Mouse (Mus musculus) C2C12 (cell line): ENCODE measurements around the gene Irx6. TPM values are rescaled to one million over a fixed set of nuclear protein-coding genes. Genes with fewer than 3 reads are reported as not detected.

Source experiments
- H3K27me3 ChIP-seq: one replicate; pipeline ENCODE4 v1.6.1; 2011; ENCODE audit not compliant: control insufficient read depth, insufficient read depth, insufficient read length
- H3K36me3 ChIP-seq: one replicate; pipeline ENCODE4 v1.6.1; 2011; ENCODE audit not compliant: control insufficient read depth, insufficient read depth
- H3K4me3 ChIP-seq: one replicate; pipeline ENCODE4 v1.5.1; 2011; ENCODE audit warnings: mild to moderate bottlenecking, control low read depth; ENCODE audit not compliant: poor library complexity, insufficient read depth, severe bottlenecking
- H3K79me2 ChIP-seq: one replicate; pipeline ENCODE4 v1.6.1; 2011; ENCODE audit not compliant: control insufficient read depth, insufficient read depth
- H3K79me3 ChIP-seq: one replicate; pipeline ENCODE4 v1.6.1; 2011; ENCODE audit warnings: low read depth, control low read depth
- H3ac ChIP-seq: one replicate; pipeline ENCODE3; 2011; ENCODE audit warnings: low read depth; ENCODE audit not compliant: control insufficient read depth, insufficient read length
- CEBPB ChIP-seq: IDR thresholded peaks from one replicate; pipeline ENCODE4 v1.6.1; 2011; ENCODE audit warnings: low read depth, mild to moderate bottlenecking, control low read depth, moderate library complexity
- CTCF ChIP-seq: IDR thresholded peaks from one replicate; pipeline ENCODE4 v1.5.1; 2011; ENCODE audit not compliant: control insufficient read depth, insufficient read depth, insufficient read length
- FOSL1 ChIP-seq: IDR thresholded peaks from one replicate; pipeline ENCODE4 v1.8.0; 2011; ENCODE audit warnings: mild to moderate bottlenecking, low read length; ENCODE audit not compliant: poor library complexity, insufficient read depth, severe bottlenecking
- MAX ChIP-seq: IDR thresholded peaks from one replicate; pipeline ENCODE4 v1.6.1; 2011; ENCODE audit warnings: mild to moderate bottlenecking, control low read depth
- MYOD1 ChIP-seq: IDR thresholded peaks from one replicate; pipeline ENCODE4 v1.6.1; 2011; ENCODE audit warnings: low read depth; ENCODE audit not compliant: control insufficient read depth, insufficient read length
- MYOG ChIP-seq: IDR thresholded peaks from one replicate; pipeline ENCODE4 v1.6.1; 2011; ENCODE audit not compliant: control insufficient read depth, insufficient read length; ENCODE audit errors: extremely low read depth
- USF1 ChIP-seq: IDR thresholded peaks from one replicate; pipeline ENCODE4 v1.6.1; 2011; ENCODE audit warnings: low read depth, mild to moderate bottlenecking, control low read depth, moderate library complexity
- long read RNA-seq, 2 experiments: library from polyadenylated mRNA; unstranded; transcript quantifications; one replicate each; pipeline ENCODE4 v2.0.0; 2019 to 2020
- polyA plus RNA-seq: library from polyadenylated mRNA; unstranded; fragments of >200 nt; fragmentation: generic; extraction: Trizol; gene quantifications from one replicate; pipeline ENCODE4 v1.2.1, GENCODE M21; 2012; ENCODE audit warnings: missing spikeins

The Irx6 gene
- polyA plus RNA-seq, result not detected
- long read RNA-seq, experiment 1, result 0 reads
- long read RNA-seq, experiment 2, result 0 reads

- peaks cover 29% of the 10 kb centered on the region for H3K27me3 ChIP-seq
- no peak for TF ChIP-seq MYOD1
These were observed at the start of gene Irx6 for GRCm38 (mm10) chr8:92674244-92675128. Irx6 (plus strand) TSS chr8:92674288.

GRCm38 (mm10) chr8:92628711-92629650 is 45.1 kb upstream of the Irx6 start:
- Histone ChIP-seq H3K27me3 (no peaks in the 10 kb centered on the region), H3K4me3 (no peak overlapping the region), H3ac (no peak overlapping the region), H3K36me3 (no peaks in the 10 kb centered on the region), H3K79me2 (no peaks in the 10 kb centered on the region), H3K79me3 (no peaks in the 10 kb centered on the region)
- TF ChIP-seq USF1, result no peak
- no peak for TF ChIP-seq MYOD1

More at GRCm38 (mm10) chr8:92674244-92675128, at the start of gene Irx6:
- Histone ChIP-seq H3K4me3 (no peak within 1 kb of the TSS), H3K79me2 (no peaks in the 10 kb centered on the region), H3K36me3 (no peaks in the 10 kb centered on the region), H3ac (no peak within 1 kb of the TSS), H3K79me3 (no peaks in the 10 kb centered on the region)

- H3K79me2 ChIP-seq, result no peaks in the 10 kb centered on the region
- no peaks in the 10 kb centered on the region for H3K79me3 ChIP-seq
- H3ac ChIP-seq, result no peak overlapping the region
- H3K36me3 ChIP-seq, result no peaks in the 10 kb centered on the region
- TF ChIP-seq CEBPB (no peak), MAX (no peak), CTCF (no peak), MYOD1 (no peak), MYOG (no peak), FOSL1 (no peak), USF1 (no peak)
- no peak overlapping the region for H3K4me3 ChIP-seq
- no peaks in the 10 kb centered on the region for H3K27me3 ChIP-seq
These were observed 40.9 kb upstream of the Irx6 start for GRCm38 (mm10) chr8:92633199-92633598.

- Histone ChIP-seq H3ac (no peak overlapping the region), H3K36me3 (no peaks in the 10 kb centered on the region), H3K4me3 (no peak overlapping the region), H3K79me2 (no peaks in the 10 kb centered on the region), H3K79me3 (no peaks in the 10 kb centered on the region), H3K27me3 (no peaks in the 10 kb centered on the region)
- TF ChIP-seq USF1 (no peak), CEBPB (no peak), MYOG (no peak), MAX (no peak), CTCF (no peak), FOSL1 (no peak), MYOD1 (no peak)
These were observed 33.3 kb upstream of the Irx6 start for GRCm38 (mm10) chr8:92640820-92641219.

GRCm38 (mm10) chr8:92646637-92647036 is 27.5 kb upstream of the Irx6 start:
- Histone ChIP-seq H3K79me2 (no peaks in the 10 kb centered on the region), H3K36me3 (no peaks in the 10 kb centered on the region), H3ac (no peak overlapping the region), H3K27me3 (no peaks in the 10 kb centered on the region), H3K79me3 (no peaks in the 10 kb centered on the region), H3K4me3 (no peak overlapping the region)
- TF ChIP-seq CEBPB (no peak), USF1 (no peak), FOSL1 (no peak), CTCF (no peak), MAX (no peak), MYOG (no peak)

- Histone ChIP-seq H3K27me3 (no peaks in the 10 kb centered on the region), H3K79me3 (no peaks in the 10 kb centered on the region), H3ac (no peak overlapping the region), H3K79me2 (no peaks in the 10 kb centered on the region), H3K4me3 (no peak overlapping the region), H3K36me3 (no peaks in the 10 kb centered on the region)
- TF ChIP-seq CEBPB, result no peak
- TF ChIP-seq FOSL1, result no peak
These were observed 9.9 kb upstream of the Irx6 start for GRCm38 (mm10) chr8:92664207-92664606.
